Mouse (Mus musculus): ENCODE results near the gene Zbtb48. TPM values are rescaled to one million over a fixed set of nuclear protein-coding genes. Genes with fewer than 3 reads are reported as not detected.

The Zbtb48 gene
- polyA plus RNA-seq, 1 experiment from 2014 or later: 21.4 TPM

DNA sequence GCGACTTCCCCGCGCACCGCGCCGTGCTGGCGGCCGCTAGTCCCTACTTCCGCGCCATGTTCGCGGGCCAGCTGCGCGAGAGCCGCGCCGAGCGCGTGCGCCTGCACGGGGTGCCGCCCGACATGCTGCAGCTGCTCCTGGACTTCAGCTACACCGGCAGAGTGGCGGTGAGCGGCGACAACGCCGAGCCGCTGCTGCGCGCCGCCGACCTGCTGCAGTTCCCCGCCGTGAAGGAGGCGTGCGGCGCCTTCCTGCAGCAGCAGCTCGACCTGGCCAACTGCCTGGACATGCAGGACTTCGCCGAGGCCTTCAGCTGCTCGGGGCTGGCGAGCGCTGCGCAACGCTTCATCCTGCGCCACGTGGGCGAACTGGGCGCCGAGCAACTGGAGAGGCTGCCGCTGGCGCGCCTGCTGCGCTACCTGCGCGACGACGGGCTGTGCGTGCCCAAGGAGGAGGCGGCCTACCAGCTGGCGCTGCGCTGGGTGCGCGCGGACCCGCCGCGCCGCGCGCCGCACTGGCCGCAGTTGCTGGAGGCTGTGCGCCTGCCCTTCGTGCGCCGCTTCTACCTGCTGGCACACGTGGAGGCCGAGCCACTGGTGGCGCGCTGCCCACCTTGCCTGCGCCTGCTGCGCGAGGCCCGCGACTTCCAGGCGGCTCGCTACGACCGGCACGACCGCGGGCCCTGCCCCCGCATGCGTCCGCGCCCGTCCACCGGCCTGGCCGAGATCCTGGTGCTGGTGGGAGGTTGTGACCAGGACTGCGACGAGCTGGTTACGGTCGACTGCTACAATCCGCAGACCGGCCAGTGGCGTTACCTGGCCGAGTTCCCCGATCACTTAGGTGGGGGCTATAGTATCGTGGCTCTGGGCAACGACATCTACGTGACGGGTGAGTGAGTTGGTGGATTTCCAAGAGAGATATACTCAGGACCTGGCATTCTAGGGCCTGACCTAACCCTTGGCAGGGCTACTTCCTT is 18.1 kb downstream of the Zbtb48 start:
- under 1% methylated on average over 114 of the region's 115 CpGs for WGBS
- peak overlapping the region; percentile 89 for H3K27ac ChIP-seq
- peak overlapping the region; percentile 99 for H3K4me2 ChIP-seq (replicated peaks)
- ATAC-seq (ENCODE audit: low FRiP score, low read depth): peak; percentile 78
- peaks cover 23% of the 10 kb centered on the region for H3K36me3 ChIP-seq
- H3K9ac ChIP-seq: peak overlapping the region; percentile 83
- peaks cover 39% of the 10 kb centered on the region for H3K4me1 ChIP-seq
- peaks cover 4% of the 10 kb centered on the region for H3K27me3 ChIP-seq
- H3K9me3 ChIP-seq: no peaks in the 10 kb centered on the region
- H3K4me3 ChIP-seq: peak overlapping the region; percentile 84

DNA sequence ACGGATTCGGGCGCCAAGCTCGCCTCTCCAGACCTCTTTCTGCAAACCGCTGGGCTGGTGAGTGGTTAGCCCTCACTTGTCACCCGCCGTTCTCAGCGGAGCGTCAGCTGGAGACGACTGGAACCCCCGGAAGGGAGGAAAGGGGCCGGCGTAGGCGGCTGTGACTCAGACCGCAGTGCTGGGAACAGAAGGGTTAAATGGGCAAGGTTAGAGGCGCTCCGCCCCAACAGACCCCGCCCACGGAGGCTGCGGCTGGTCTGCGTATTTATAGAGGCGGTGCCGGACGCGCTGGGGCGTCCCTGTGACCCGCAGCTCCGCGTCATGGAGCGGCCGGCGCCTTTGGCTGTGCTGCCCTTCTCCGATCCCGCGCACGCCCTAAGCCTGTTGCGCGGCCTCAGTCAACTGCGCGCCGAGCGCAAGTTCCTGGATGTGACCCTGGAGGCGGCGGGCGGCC is 18.8 kb downstream of the Zbtb48 start, which contains the start of gene Klhl21:
TSS of gene Klhl21 (plus strand) at position 182 of the 454 bp plus-strand sequence.
- under 1% methylated on average over 44 of the region's 45 CpGs for WGBS
- Histone ChIP-seq H3K27me3 (peaks cover 4% of the 10 kb centered on the region), H3K4me2 (replicated peaks) (peak within 1 kb of the TSS; percentile 99), H3K9me3 (no peaks in the 10 kb centered on the region), H3K9ac (peak within 1 kb of the TSS; percentile 83), H3K4me1 (peaks cover 39% of the 10 kb centered on the region), H3K27ac (peak within 1 kb of the TSS; percentile 89), H3K4me3 (peak within 1 kb of the TSS; percentile 84), H3K36me3 (peaks cover 16% of the 10 kb centered on the region)
- peak; percentile 90 for ATAC-seq (ENCODE audit: low FRiP score, low read depth)

DNA sequence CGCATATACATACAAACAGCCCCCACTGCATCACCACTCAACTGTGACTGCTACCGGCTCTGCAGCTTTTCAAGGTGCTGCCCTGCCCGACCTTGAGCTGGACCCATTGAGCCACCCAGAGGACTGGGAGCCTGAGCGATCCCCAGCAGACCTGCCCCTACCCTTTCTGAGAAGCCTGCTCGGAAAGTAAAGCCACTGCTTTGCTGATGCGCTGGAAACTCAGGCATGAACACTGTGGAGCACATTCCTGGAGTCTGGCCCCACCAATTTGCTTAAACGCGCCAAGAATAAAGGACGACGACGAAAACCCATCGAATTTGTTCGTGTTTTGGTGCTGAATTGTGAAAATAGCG is 19.3 kb downstream of the Zbtb48 start:
- Histone ChIP-seq H3K9me3 (no peaks in the 10 kb centered on the region), H3K27me3 (peaks cover 4% of the 10 kb centered on the region), H3K4me2 (replicated peaks) (peak overlapping the region; percentile 99), H3K9ac (peak overlapping the region; percentile 83; the same call in 1 of the 2 replicates), H3K4me3 (peak overlapping the region; percentile 84), H3K27ac (peak overlapping the region; percentile 52; the same call in 1 of the 2 replicates), H3K4me1 (peaks cover 39% of the 10 kb centered on the region), H3K36me3 (peaks cover 10% of the 10 kb centered on the region)
- no peak for ATAC-seq (ENCODE audit: low FRiP score, low read depth)
- WGBS: 0% methylated on average over 14 of the region's 14 CpGs

DNA sequence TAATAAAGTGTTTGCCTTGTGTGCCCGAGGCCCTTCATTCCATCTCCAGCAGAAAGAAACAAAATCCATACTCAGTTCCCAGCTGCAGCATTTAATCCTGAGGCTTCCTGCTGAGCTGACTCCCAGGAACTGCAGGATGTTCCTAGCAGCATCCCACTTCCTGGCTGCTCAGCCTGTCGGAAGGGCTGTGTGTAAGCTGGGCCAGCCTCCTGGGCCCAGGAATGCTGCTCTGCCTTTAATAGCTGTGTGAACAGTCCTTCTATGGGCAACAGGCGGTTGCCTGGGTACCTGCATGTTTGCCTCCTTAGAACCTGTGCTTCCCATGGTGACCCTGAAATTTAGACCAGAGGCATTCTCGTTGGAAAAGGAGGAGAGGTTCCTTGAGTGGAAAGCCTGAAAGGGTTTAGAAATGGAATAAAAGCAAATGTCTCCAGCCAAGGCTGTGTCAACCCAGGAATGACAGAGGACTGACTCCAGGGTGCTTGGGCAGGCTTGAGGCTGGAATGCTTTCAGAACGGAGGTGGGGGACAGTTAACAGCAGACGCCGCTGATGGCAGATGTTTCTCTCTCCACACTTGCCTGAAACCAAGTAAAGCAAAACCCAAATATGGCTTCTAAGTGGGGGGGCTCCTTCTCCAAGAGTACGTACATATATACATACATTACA is 19.9 kb downstream of the Zbtb48 start:
- H3K27ac ChIP-seq: peak overlapping the region; percentile 52; the same call in 1 of the 2 replicates
- H3K36me3 ChIP-seq: peaks cover 5% of the 10 kb centered on the region
- H3K4me3 ChIP-seq: peak overlapping the region; percentile 84
- peak overlapping the region; percentile 99 for H3K4me2 ChIP-seq (replicated peaks)
- peaks cover 39% of the 10 kb centered on the region for H3K4me1 ChIP-seq
- no peaks in the 10 kb centered on the region for H3K9me3 ChIP-seq
- no peak for ATAC-seq (ENCODE audit: low FRiP score, low read depth)
- peaks cover 4% of the 10 kb centered on the region for H3K27me3 ChIP-seq
- peak overlapping the region; percentile 83 for H3K9ac ChIP-seq
- WGBS: 5% methylated on average over 8 of the region's 8 CpGs

DNA sequence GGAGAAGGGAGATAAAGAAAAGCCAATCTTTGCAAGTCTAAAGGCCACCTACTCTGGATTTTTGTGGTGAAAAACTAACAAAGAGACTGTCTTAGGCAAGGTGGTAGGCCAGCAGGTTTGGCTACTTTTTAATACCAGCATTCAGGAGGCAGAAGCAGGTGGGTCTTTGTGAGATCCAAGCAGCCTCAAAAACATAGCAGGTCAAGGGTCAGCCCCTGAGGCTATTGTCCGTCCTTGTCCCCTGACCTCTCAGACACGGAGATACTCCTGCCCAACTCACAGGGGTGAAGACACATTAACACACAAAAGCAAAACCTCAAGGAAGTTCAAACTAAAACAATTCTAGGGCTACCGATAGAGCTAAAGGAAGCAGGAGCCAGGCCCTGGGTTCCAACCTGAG is 20.7 kb downstream of the Zbtb48 start:
- peaks cover 38% of the 10 kb centered on the region for H3K4me1 ChIP-seq
- H3K9me3 ChIP-seq: no peaks in the 10 kb centered on the region
- H3K4me3 ChIP-seq: no peak overlapping the region
- no peaks in the 10 kb centered on the region for H3K36me3 ChIP-seq
- no peak overlapping the region for H3K27ac ChIP-seq
- no peak overlapping the region for H3K9ac ChIP-seq
- 29% methylated on average over 3 of the region's 3 CpGs for WGBS
- peaks cover 4% of the 10 kb centered on the region for H3K27me3 ChIP-seq
- H3K4me2 ChIP-seq (replicated peaks): no peak overlapping the region
- ATAC-seq (ENCODE audit: low FRiP score, low read depth): no peak

DNA sequence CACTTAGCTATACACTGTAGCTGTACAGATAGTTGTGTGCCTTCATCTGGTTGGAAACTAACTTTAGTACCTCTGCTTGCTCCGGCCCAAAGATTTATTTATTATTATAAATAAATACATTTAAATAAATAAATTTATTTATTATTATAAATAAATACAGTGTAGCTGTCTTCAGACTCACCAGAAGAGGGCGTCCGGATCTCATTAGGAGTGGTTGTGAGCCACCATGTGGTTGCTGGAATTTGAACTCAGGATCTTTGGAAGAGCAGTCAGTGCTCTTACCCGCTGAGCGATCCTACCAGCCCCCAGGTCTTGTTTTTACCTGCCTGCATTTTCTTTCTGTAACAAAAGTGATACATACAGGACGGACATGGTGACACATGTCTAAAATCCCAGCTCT is 21.3 kb downstream of the Zbtb48 start:
- WGBS: 78% methylated on average over 6 of the region's 6 CpGs
- Histone ChIP-seq H3K27me3 (peaks cover 4% of the 10 kb centered on the region), H3K4me1 (peaks cover 31% of the 10 kb centered on the region), H3K9me3 (no peaks in the 10 kb centered on the region), H3K4me2 (replicated peaks) (no peak overlapping the region), H3K4me3 (no peak overlapping the region), H3K36me3 (no peaks in the 10 kb centered on the region), H3K27ac (no peak overlapping the region), H3K9ac (no peak overlapping the region)
- no peak for ATAC-seq (ENCODE audit: low FRiP score, low read depth)

DNA sequence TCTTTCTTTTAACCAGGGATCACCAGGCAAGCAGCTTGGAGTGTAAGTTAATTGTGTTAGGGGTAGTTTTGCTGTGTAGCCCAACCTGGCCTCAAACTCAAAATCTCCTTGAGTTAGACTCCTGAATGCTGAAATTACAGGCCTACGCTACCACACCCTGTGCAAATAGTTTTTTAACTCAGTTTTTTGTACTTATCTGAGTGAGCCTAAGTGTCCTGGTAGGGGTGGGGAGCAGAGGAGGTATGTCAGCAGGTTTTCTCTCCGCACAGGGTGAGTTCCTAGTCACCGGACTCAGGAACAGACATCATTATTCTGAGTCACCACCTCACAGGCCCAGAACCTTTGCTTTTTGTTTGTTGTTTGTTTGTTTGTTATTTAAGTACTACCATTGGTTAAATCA is 25.4 kb downstream of the Zbtb48 start:
- Histone ChIP-seq H3K4me2 (replicated peaks) (no peak overlapping the region), H3K4me1 (peaks cover 13% of the 10 kb centered on the region), H3K4me3 (no peak overlapping the region), H3K36me3 (no peaks in the 10 kb centered on the region), H3K27me3 (no peaks in the 10 kb centered on the region), H3K9ac (no peak overlapping the region), H3K9me3 (no peaks in the 10 kb centered on the region), H3K27ac (no peak overlapping the region)
- no peak for ATAC-seq (ENCODE audit: low FRiP score, low read depth)
- 90% methylated on average over 3 of the region's 3 CpGs for WGBS

DNA sequence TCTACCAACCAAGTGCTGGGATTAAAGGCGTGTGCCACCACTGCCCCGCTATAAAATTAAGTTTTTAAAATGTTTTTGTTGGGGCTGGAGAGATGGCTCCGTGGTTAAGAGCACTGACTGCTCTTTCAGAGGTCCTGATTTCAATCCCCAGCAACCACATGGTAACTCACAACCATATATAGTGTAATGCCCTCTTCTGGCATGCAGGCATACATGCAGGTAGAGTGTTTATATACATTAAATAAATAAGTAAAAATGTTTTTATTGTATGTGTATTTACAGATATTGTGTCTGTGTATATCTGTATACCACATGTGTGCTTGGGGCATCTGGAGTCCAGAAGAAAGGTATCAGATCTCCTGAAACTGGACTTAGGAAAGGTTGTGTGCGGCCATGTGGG is 26.1 kb downstream of the Zbtb48 start:
- 57% methylated on average over 4 of the region's 4 CpGs for WGBS
- Histone ChIP-seq H3K27me3 (no peaks in the 10 kb centered on the region), H3K9ac (no peak overlapping the region), H3K9me3 (no peaks in the 10 kb centered on the region), H3K4me2 (replicated peaks) (no peak overlapping the region), H3K27ac (no peak overlapping the region), H3K4me3 (no peak overlapping the region), H3K36me3 (no peaks in the 10 kb centered on the region), H3K4me1 (peaks cover 12% of the 10 kb centered on the region)
- no peak for ATAC-seq (ENCODE audit: low FRiP score, low read depth)

DNA sequence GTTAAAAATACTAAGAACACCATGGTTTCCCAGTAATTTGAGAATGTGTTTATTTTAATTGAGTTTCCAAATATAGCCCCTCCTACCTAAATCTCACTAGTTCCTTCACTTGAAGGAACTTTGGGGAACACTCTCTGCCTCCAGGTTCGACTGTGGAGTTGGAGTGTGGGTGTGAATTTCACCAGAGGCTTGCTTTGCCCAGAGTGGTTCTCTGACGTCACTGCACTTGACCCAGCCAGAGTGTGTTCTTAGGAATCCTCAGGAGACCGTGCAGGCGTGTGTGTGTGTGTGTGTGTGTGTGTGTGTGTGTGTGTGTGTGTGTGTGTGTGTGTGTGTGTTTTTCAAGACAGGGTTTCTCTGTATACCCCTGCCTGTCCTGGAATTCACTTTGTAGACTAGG is 26.6 kb downstream of the Zbtb48 start:
- Histone ChIP-seq H3K9me3 (no peaks in the 10 kb centered on the region), H3K4me1 (peaks cover 12% of the 10 kb centered on the region), H3K9ac (no peak overlapping the region), H3K4me3 (no peak overlapping the region), H3K27me3 (no peaks in the 10 kb centered on the region), H3K27ac (no peak overlapping the region), H3K4me2 (replicated peaks) (no peak overlapping the region), H3K36me3 (no peaks in the 10 kb centered on the region)
- 32% methylated on average over 4 of the region's 4 CpGs for WGBS
- no peak for ATAC-seq (ENCODE audit: low FRiP score, low read depth)

DNA sequence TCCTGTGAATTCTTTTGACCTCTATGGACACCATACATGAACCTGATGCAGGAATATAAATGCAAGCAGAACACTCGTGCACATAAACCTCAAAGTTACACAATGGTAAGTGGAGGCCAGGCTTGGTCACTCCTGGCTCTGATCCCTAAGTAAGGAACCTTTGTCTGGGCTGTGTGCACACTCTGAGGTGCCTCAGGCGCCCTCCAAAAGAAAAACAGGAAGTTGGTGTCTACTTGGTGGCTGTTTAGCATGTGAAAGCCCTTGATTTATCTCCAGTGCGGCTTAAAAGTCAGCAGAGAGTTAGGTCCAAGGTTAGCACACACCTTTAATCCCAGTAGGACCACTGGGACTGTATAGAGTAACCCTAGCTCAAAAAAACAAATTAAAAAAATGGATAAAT is 28.0 kb downstream of the Zbtb48 start:
- no peak overlapping the region for H3K4me3 ChIP-seq
- H3K9me3 ChIP-seq: no peaks in the 10 kb centered on the region
- H3K36me3 ChIP-seq: no peaks in the 10 kb centered on the region
- H3K9ac ChIP-seq: no peak overlapping the region
- no peak overlapping the region for H3K27ac ChIP-seq
- H3K27me3 ChIP-seq: no peaks in the 10 kb centered on the region
- H3K4me1 ChIP-seq: peaks cover 12% of the 10 kb centered on the region
- H3K4me2 ChIP-seq (replicated peaks): no peak overlapping the region
- WGBS: 78% methylated on average over 3 of the region's 3 CpGs
- ATAC-seq (ENCODE audit: low FRiP score, low read depth): no peak

DNA sequence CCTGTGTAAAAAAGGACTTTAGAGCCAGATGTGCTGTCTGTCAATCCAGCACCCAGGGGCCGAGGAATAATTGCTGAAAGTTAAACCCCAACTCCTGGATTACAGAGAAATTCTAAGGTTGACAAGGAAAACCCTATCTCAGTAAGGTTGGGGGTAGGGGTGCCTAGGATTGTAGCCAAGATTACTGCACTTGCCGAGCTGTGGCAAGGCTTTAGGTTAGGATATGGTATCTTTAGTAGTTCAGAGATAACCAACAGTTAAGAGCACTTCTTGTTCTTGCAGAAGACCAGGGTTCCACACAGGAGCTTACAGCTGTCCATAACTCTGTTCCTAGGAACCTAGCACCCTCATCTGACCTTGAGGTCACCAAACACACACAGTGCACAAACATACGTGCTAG is 29.8 kb downstream of the Zbtb48 start:
- 69% methylated on average over 3 of the region's 3 CpGs for WGBS

DNA sequence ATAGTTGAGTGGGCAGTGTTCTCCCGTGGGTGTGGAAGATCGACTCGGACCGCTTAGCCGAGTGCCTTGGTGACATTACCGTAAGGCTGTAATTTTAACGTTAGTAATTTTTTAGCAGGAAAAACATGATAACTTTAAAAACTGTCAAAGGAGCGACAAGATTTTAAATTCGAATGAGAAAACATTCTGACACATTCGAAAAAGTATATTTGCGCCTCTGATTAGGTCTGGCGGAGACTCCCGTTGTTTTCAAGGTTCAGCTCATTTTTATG is 30.6 kb downstream of the Zbtb48 start:
- Histone ChIP-seq H3K4me2 (replicated peaks) (peak overlapping the region; percentile 69), H3K9ac (peak overlapping the region; percentile 82), H3K27ac (peak overlapping the region; percentile 79), H3K9me3 (no peaks in the 10 kb centered on the region), H3K27me3 (no peaks in the 10 kb centered on the region), H3K4me3 (peak overlapping the region; percentile 99), H3K4me1 (peaks cover 29% of the 10 kb centered on the region), H3K36me3 (peaks cover 14% of the 10 kb centered on the region)
- no peak for ATAC-seq (ENCODE audit: low FRiP score, low read depth)
- 4% methylated on average over 13 of the region's 13 CpGs for WGBS

More for the DNA sequence above, 29.8 kb downstream of the Zbtb48 start:
- H3K4me1 ChIP-seq: peaks cover 29% of the 10 kb centered on the region
- H3K9me3 ChIP-seq: no peaks in the 10 kb centered on the region
- no peak for ATAC-seq (ENCODE audit: low FRiP score, low read depth)
- no peaks in the 10 kb centered on the region for H3K27me3 ChIP-seq
- peak overlapping the region; percentile 69 for H3K4me2 ChIP-seq (replicated peaks)
- peak overlapping the region; percentile 99 for H3K4me3 ChIP-seq
- peaks cover 6% of the 10 kb centered on the region for H3K36me3 ChIP-seq
- H3K27ac ChIP-seq: no peak overlapping the region
- peak overlapping the region; percentile 82 for H3K9ac ChIP-seq

All from limb, embryonic 13.5 days (tissue).